Mouse (Mus musculus) embryo, embryonic 11.5 days (tissue): Measurements from ENCODE around the gene Hils1.
A peak's percentile ranks its signal among the peaks of the same experiment; 100 is the strongest.

Source experiments
- DNase-seq: peaks from one replicate; pipeline ENCODE4 v3.0.0-alpha.2; 2012; ENCODE audit warnings: low read depth, low spot score

Gene Hils1

GRCm38 (mm10) chr11:94988780-94989561 lies 21.6 kb downstream of the Hils1 start:
- DNase-seq, result no peak

DNA sequence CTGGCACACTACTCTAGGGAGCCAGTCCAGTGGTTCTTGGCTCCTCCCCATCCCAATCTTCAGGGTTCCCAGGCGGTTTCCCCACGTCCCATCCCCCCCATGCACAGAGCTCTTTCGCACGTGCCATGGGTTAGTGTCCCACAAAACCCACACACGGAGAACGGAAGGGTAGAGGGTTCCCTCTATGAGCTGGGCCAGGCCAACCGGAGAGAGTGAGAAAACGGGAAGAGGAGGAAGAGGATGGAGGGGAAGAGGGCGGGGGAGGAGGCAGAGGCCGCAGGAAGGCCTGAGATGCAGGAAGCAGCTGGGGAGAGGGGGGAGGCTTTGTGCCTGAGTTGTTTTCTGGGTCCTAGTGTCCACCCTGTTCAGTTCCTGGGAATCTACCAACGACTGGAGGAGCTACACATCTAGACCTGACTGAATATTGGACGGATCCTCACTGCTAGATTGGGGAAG lies 22.2 kb downstream of the Hils1 start:
- DNase-seq, result peak; percentile 86

DNA sequence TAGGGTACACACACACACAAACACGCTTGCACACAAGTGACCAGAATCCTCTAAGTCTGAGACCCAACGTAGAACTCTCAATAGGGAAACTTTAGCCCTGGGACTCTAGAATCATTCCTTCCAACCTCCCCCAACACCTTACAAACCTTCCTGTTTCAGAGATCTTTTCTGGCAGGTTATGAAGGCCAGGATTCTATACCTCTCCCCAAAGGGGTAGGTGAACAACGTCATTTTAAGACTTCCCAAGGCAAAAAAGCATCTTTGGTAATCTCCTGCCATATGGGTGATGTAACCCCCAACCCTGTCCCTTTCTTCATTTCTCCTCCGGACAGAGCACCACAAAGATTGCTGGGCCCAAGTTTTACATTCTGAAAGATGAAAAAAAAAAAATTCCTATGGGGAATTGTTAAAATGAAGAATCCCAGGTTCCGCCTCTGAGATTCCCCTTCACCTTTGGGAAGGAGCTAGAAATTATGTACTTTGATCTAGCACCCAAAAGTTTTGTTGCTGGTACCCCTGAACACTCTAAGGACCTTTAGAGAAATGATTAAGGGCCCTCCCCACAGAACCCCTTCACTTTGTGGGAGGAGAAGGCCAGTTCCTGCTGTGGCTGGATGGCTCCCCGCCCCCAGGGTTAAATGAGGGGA lies 22.8 kb downstream of the Hils1 start:
- no peak for DNase-seq

GRCm38 (mm10) chr11:94990749-94991577 lies 23.6 kb downstream of the Hils1 start, which contains the start of gene Ppp1r9b:
Gene Ppp1r9b, plus strand, starts transcription at chr11:94991035.
- DNase-seq, result peak; percentile 82

DNA sequence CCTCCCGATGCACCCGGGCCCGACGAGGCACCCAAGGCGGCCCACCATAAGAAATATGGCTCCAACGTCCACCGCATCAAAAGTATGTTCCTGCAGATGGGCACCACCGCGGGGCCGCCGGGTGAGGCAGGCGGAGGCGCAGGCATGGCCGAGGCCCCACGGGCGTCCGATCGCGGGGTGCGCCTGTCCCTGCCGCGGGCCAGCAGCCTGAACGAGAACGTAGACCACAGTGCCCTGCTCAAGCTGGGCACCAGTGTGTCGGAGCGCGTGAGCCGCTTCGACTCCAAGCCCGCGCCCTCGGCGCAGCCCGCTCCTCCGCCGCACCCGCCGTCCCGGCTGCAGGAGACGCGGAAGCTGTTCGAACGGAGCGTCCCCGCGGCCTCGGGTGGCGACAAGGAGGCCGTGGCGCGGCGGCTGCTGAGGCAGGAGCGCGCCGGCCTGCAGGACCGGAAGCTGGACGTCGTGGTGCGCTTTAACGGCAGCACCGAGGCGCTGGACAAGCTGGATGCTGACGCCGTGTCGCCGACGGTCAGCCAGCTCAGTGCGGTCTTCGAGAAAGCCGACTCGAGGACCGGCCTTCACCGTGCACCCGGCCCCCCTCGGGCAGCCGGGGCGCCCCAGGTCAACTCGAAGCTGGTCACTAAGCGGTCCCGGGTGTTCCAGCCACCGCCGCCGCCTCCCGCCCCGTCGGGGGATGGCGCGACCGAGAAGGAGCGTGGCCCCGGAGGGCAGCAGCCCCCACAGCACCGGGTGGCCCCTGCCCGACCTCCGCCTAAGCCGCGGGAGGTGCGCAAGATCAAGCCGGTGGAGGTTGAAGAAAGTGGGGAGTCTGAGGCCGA lies 24.5 kb downstream of the Hils1 start:
- no peak for DNase-seq

DNA sequence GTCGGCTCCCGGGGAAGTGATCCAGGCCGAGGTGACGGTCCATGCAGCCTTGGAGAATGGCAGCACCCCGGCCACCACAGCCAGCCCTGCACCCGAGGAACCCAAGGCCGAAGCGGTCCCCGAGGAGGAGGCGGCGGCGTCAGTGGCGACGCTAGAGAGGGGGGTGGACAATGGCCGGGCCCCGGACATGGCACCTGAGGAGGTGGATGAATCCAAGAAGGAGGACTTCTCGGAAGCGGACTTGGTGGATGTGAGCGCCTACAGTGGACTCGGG lies 25.0 kb downstream of the Hils1 start:
- no peak for DNase-seq

DNA sequence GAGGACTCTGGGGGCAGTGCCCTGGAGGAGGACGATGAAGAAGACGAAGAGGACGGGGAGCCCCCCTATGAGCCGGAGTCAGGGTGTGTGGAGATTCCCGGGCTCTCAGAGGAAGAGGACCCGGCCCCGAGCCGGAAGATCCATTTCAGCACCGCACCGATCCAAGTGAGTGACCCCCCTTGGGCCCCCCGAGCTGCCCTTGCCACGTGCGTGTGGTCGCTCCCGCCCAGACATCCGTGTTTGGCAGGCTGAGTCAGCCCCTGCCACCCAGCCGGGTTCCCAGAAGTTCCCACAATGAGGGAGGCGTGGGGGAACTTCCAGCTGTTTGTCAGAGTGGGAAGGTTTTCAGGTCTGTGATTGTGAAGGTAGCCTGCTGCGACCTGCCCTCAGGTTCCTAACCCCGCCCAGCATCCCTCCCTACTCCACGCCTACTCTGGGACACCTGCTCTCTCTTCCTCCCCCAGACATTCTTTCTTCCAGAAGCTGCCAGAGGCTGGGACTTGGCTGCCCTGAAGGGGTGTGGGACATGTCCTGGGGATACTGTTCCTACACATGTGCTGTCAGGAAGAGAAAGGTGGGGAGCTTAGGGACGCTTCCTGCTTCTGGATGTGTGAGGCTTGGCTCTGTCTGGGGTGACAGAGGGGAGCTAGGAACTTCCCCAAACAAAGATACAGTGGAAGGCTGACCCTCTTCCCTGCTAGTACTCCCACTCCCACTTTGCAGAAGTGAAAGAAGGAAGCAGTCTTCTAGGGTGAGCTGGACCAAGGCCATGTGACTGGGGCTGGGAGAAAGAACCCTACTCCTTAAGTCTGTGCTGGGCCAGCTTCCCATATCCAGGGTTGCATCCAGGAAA lies 25.6 kb downstream of the Hils1 start:
- DNase-seq, result no peak

DNA sequence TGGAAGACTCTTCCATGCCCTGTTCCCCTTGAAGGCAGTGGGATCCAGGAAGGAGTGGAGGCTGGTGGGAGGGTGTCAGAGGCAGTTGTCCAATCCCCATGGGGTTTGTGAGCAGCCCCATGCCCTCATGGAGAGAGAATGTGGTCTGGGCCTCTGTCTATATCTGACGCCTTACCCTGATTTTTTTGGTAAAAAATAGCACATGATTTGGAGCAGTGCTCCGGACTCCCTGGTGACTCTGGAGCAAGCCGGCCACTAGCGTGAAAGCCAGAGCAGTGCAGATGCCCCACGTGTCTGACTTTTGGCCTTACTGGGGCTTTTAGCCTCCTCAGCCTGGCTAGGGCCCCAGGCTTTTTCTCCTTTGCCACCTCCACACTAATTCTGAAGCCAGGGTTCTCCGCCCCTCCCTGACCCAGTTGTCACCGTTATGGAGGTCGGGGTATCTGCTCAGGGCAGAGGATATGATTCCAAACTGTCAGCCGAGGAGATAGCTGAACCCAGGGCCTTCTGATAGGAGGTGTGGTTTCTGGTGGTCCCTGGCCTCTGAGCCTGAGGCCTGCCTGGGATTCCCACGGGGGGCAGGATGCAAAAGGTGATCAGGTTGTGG lies 26.9 kb downstream of the Hils1 start:
- no peak for DNase-seq

GRCm38 (mm10) chr11:94994947-94995772 lies 27.8 kb downstream of the Hils1 start:
- no peak for DNase-seq

- DNase-seq, result no peak
Observed at GRCm38 (mm10) chr11:94996101-94996500, 28.7 kb downstream of the Hils1 start.

DNA sequence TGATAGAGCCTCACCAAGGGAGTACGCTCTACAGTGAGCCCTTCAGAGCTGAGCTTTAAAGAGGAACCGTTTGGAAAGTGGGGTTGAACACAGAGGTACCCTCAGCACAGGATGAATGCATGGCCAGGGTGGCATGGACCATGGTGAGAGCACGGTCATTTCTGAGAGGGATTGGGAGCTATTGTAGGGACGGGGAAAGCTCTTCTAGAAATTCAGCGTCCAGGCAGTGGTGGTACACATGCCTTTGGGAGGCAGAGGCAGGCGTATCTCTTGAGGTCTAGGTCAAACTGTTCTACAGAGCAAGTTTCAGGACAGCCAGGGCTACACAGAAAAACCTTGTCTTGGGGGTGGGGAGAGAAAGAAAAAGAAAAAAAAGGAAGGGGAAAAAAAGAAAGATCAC lies 29.6 kb downstream of the Hils1 start:
- no peak for DNase-seq

DNA sequence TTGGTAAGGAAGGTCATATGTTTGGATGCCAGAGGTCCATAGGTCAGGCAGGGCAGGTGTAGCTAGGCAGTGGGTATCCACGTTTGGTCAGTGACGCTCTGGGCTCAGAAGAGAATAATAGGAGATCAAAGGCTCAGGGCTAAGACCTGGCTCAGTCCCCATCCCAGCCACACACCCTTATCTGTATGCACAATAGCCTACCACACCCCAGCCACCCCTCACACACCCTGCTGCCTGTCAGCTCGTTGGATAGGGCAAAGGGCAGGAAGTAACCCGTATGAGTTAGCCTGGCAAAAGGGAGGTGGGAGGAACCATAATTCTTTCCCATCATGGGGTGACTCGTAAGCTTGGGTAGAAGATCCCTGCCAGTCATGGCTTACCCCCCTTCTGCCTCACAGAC lies 30.2 kb downstream of the Hils1 start:
- DNase-seq, result no peak

DNA sequence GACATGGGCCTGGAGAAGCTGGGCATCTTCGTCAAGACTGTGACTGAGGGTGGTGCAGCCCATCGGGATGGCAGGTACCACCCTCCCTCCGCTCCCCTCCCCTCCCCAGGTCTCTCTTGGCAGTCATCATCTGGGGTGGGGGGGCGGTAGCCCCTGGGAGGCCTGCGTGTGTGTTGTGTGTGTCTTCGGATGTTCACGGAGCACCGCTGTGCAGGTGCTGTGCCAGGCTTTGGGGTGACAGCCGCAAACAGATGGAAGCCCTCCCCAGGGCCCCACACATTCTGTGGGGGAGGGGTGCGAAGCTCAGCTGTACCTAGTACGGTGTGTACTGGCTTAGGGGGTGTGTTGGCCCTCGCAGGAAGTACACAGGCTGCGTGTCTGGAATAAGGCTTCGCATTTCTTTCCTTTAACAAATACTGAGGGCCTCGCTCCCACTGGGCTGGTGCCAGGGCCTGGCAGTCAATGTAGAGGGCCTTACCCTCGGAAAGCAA lies 30.7 kb downstream of the Hils1 start:
- no peak for DNase-seq

DNA sequence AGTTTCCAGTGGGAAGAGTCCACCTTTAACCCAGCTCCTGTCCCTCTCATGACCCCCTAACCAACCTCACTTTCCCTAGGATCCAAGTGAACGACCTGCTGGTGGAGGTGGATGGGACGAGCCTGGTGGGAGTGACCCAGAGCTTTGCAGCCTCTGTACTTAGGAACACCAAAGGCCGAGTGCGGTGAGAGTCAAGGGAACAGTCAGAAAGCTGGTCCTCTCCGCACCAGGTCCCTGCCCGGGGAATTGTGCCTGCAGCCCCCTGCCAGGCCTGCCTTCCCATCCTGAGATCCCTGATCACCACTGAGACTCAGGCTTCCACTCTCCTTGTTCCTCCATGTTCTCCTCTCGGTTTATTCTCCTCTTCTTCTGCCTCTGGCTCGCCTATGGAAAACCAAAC lies 32.7 kb downstream of the Hils1 start:
- DNase-seq, result no peak

GRCm38 (mm10) chr11:95000548-95000947 lies 33.2 kb downstream of the Hils1 start:
- no peak for DNase-seq

- peak; percentile 52 for DNase-seq
Observed at GRCm38 (mm10) chr11:95001058-95001457, 33.7 kb downstream of the Hils1 start.

- no peak for DNase-seq
Observed at GRCm38 (mm10) chr11:95001584-95002347, 34.4 kb downstream of the Hils1 start.

GRCm38 (mm10) chr11:95002705-95003104 lies 35.3 kb downstream of the Hils1 start:
- no peak for DNase-seq
